Mouse (Mus musculus) lung, embryonic 14.5 days (tissue): ENCODE measurements at regions not wholly inside any gene's neighbourhood (a gene's known extent, or its start where the extent isn't known, plus 50 kb on each side); places are given as distances from the start of the nearest gene placed in this dataset.

Source experiments
- ATAC-seq: fragments of 200-750 bp; cut with Nextera tagmentation; 2 replicates; pipeline ENCODE4 v1.8.0; 2017; ENCODE audit warnings: mild to moderate bottlenecking, moderate TSS enrichment, moderate library complexity; ENCODE audit not compliant: insufficient read depth
- DNase-seq: peaks from one replicate; pipeline ENCODE4 v3.0.0-alpha.2; 2015
- H3K27ac ChIP-seq: fragments of 300-500 bp; sonication (generic); 2 replicates; pipeline ENCODE4 v1.5.1; 2014; ENCODE audit warnings: low read depth, mild to moderate bottlenecking, moderate library complexity
- H3K27me3 ChIP-seq: fragments of 300-500 bp; sonication (generic); 2 replicates; pipeline ENCODE4 v1.6.1; 2014; ENCODE audit warnings: low read length, control low read depth; ENCODE audit not compliant: insufficient read depth
- H3K36me3 ChIP-seq: fragments of 300-500 bp; sonication (generic); 2 replicates; pipeline ENCODE4 v1.6.1; 2014; ENCODE audit warnings: control low read depth; ENCODE audit not compliant: insufficient read depth
- H3K4me1 ChIP-seq: fragments of 300-500 bp; sonication (generic); 2 replicates; pipeline ENCODE4 v1.6.1; 2014; ENCODE audit warnings: antibody characterized with exemption, control low read depth; ENCODE audit not compliant: insufficient read depth
- H3K4me2 ChIP-seq: fragments of 300-500 bp; sonication (generic); 2 replicates; pipeline ENCODE4 v1.6.1; 2014; ENCODE audit warnings: mild to moderate bottlenecking
- H3K4me3 ChIP-seq: fragments of 300-500 bp; sonication (generic); 2 replicates; pipeline ENCODE4 v1.5.1; 2014; ENCODE audit warnings: low read depth, low read length
- H3K9ac ChIP-seq: fragments of 300-500 bp; sonication (generic); 2 replicates; pipeline ENCODE4 v1.6.1; 2014
- H3K9me3 ChIP-seq: fragments of 300-500 bp; sonication (generic); 2 replicates; pipeline ENCODE4 v1.6.1; 2016; ENCODE audit warnings: low read depth, low read length, control low read depth
- CTCF ChIP-seq: IDR thresholded peaks from 2 replicates; pipeline ENCODE4 v1.5.1; 2016; ENCODE audit warnings: antibody characterized with exemption, low read depth
- WGBS: fragments of 180-500 bp; shearing (Covaris S2); extraction: QIAGEN DNeasy Blood & Tissue Kit; methylation state at CpG from one replicate; pipeline ENCODE4 v1.1.7; 2014; 5-methylcytosine and 5-hydroxymethylcytosine counted together

- TF ChIP-seq CTCF = no peak
- H3K4me2 ChIP-seq = no peak overlapping the region
- H3K27ac ChIP-seq = no peak overlapping the region
- no peaks in the 10 kb centered on the region for H3K9me3 ChIP-seq
- no peak for ATAC-seq
- DNase-seq = no peak
- H3K4me1 ChIP-seq = no peaks in the 10 kb centered on the region
- no peak overlapping the region for H3K4me3 ChIP-seq
- no peaks in the 10 kb centered on the region for H3K27me3 ChIP-seq
- 90% methylated on average over 1 of the region's 1 CpGs for WGBS
- H3K36me3 ChIP-seq = no peaks in the 10 kb centered on the region
- H3K9ac ChIP-seq = no peak overlapping the region
Measured at GRCm38 (mm10) chr8:128087500-128087899, 270.9 kb upstream of the Nrp1 start.

- WGBS = 73% methylated on average over 7 of the region's 7 CpGs
- ATAC-seq (no peak), DNase-seq (no peak)
- Histone ChIP-seq H3K9me3 (no peaks in the 10 kb centered on the region), H3K27ac (no peak overlapping the region), H3K36me3 (no peaks in the 10 kb centered on the region), H3K27me3 (no peaks in the 10 kb centered on the region), H3K4me2 (no peak overlapping the region), H3K4me3 (no peak overlapping the region), H3K9ac (no peak overlapping the region), H3K4me1 (no peaks in the 10 kb centered on the region)
- no peak for TF ChIP-seq CTCF
Measured at GRCm38 (mm10) chr8:128092826-128093225, 265.6 kb upstream of the Nrp1 start.

- H3K27me3 ChIP-seq = no peaks in the 10 kb centered on the region
- H3K27ac ChIP-seq = no peak overlapping the region
- no peak overlapping the region for H3K9ac ChIP-seq
- DNase-seq (no peak), ATAC-seq (no peak)
- H3K4me3 ChIP-seq = no peak overlapping the region
- 67% methylated on average over 1 of the region's 1 CpGs for WGBS
- no peaks in the 10 kb centered on the region for H3K9me3 ChIP-seq
- 0 out of 2 replicates have a peak, but pooled peaks cover 3% of the 10 kb centered on the region for H3K4me1 ChIP-seq
- no peak overlapping the region for H3K4me2 ChIP-seq
- TF ChIP-seq CTCF = no peak
- no peaks in the 10 kb centered on the region for H3K36me3 ChIP-seq
Measured at GRCm38 (mm10) chr8:128095451-128095850, 263.0 kb upstream of the Nrp1 start.

GRCm38 (mm10) chr8:128097601-128098000 is 260.8 kb upstream of the Nrp1 start:
- no peak for ATAC-seq
- Histone ChIP-seq H3K27ac (no peak overlapping the region), H3K4me1 (0 out of 2 replicates have a peak, but pooled peaks cover 3% of the 10 kb centered on the region), H3K36me3 (no peaks in the 10 kb centered on the region), H3K9me3 (no peaks in the 10 kb centered on the region), H3K9ac (no peak overlapping the region), H3K27me3 (no peaks in the 10 kb centered on the region), H3K4me3 (no peak overlapping the region), H3K4me2 (no peak overlapping the region)
- 91% methylated on average over 3 of the region's 3 CpGs for WGBS
- DNase-seq = no peak
- TF ChIP-seq CTCF = no peak

GRCm38 (mm10) chr8:128103380-128103779 is 255.0 kb upstream of the Nrp1 start:
- Histone ChIP-seq H3K27ac (no peak overlapping the region), H3K4me3 (no peak overlapping the region), H3K9me3 (no peaks in the 10 kb centered on the region), H3K9ac (no peak overlapping the region), H3K27me3 (no peaks in the 10 kb centered on the region), H3K4me1 (0 out of 2 replicates have a peak, but pooled peaks cover 3% of the 10 kb centered on the region), H3K36me3 (no peaks in the 10 kb centered on the region), H3K4me2 (no peak overlapping the region)
- ATAC-seq (no peak), DNase-seq (no peak)
- no peak for TF ChIP-seq CTCF
- 90% methylated on average over 1 of the region's 1 CpGs for WGBS

GRCm38 (mm10) chr8:128106569-128106968 is 251.8 kb upstream of the Nrp1 start:
- no peak for DNase-seq
- no peak overlapping the region for H3K9ac ChIP-seq
- no peak overlapping the region for H3K4me2 ChIP-seq
- no peaks in the 10 kb centered on the region for H3K36me3 ChIP-seq
- no peaks in the 10 kb centered on the region for H3K27me3 ChIP-seq
- no peaks in the 10 kb centered on the region for H3K4me1 ChIP-seq
- H3K9me3 ChIP-seq = no peaks in the 10 kb centered on the region
- H3K27ac ChIP-seq = no peak overlapping the region
- TF ChIP-seq CTCF = no peak
- 90% methylated on average over 2 of the region's 2 CpGs for WGBS
- ATAC-seq = no peak
- no peak overlapping the region for H3K4me3 ChIP-seq

- Histone ChIP-seq H3K27me3 (no peaks in the 10 kb centered on the region), H3K4me2 (no peak overlapping the region), H3K9ac (no peak overlapping the region), H3K9me3 (no peaks in the 10 kb centered on the region), H3K4me1 (no peaks in the 10 kb centered on the region), H3K27ac (no peak overlapping the region), H3K4me3 (no peak overlapping the region), H3K36me3 (no peaks in the 10 kb centered on the region)
- DNase-seq = no peak
- no peak for TF ChIP-seq CTCF
- WGBS = 81% methylated on average over 7 of the region's 7 CpGs
- ATAC-seq = no peak
Measured at GRCm38 (mm10) chr8:128107041-128107440, 251.4 kb upstream of the Nrp1 start.

GRCm38 (mm10) chr8:128109036-128109435 is 249.4 kb upstream of the Nrp1 start:
- DNase-seq = no peak
- 69% methylated on average over 3 of the region's 3 CpGs for WGBS
- TF ChIP-seq CTCF = no peak

More at GRCm38 (mm10) chr8:128109036-128109435, 249.4 kb upstream of the Nrp1 start:
- Histone ChIP-seq H3K4me1 (no peaks in the 10 kb centered on the region), H3K27me3 (no peaks in the 10 kb centered on the region), H3K27ac (no peak overlapping the region), H3K4me2 (no peak overlapping the region), H3K4me3 (no peak overlapping the region), H3K9me3 (no peaks in the 10 kb centered on the region), H3K36me3 (no peaks in the 10 kb centered on the region), H3K9ac (no peak overlapping the region)
- no peak for ATAC-seq
